Mouse (Mus musculus): Measurements from ENCODE around the gene Psph. TPM values are rescaled to one million over a fixed set of nuclear protein-coding genes. Genes with fewer than 3 reads are reported as not detected.

Gene Psph
- polyA plus RNA-seq, 1 experiment from 2014 or later, result 34.0 TPM

- Histone ChIP-seq H3K36me3 (ENCODE audit: control insufficient read depth, insufficient read depth, low read length) (no peaks in the 10 kb centered on the region), H3K27me3 (ENCODE audit: control insufficient read depth, insufficient read depth, low read length) (no peaks in the 10 kb centered on the region), H3K9me3 (ENCODE audit: control insufficient read depth, low read length) (no peaks in the 10 kb centered on the region), H3K4me1 (ENCODE audit: control insufficient read depth, insufficient read depth, low read length) (peaks cover 9% of the 10 kb centered on the region; the same call in 1 of the 2 replicates), H3K4me3 (replicated peaks; ENCODE audit: low read depth, low read length) (peak within 1 kb of the TSS; percentile 82), H3K4me2 (ENCODE audit: low read length) (peak within 1 kb of the TSS; percentile 61), H3K9ac (replicated peaks; ENCODE audit: low read length) (peak within 1 kb of the TSS; percentile 91), H3K27ac (replicated peaks; ENCODE audit: low read depth, low read length) (peak within 1 kb of the TSS; percentile 92)
- 1% methylated on average over 78 of the region's 93 CpGs for WGBS
- peak; percentile 93 for DNase-seq
- peak; percentile 95 for ATAC-seq (ENCODE audit: low FRiP score, low TSS enrichment)
These were observed 62.1 kb downstream of the Psph start, which contains the start of gene Nipsnap2 for GRCm38 (mm10) chr5:129724834-129725773. Gene Nipsnap2 (plus strand): TSS chr5:129725063.

GRCm38 (mm10) chr5:129724268-129724667 lies 63.0 kb downstream of the Psph start:
- H3K36me3 ChIP-seq (ENCODE audit: control insufficient read depth, insufficient read depth, low read length), result peaks cover 4% of the 10 kb centered on the region
- H3K27ac ChIP-seq (replicated peaks; ENCODE audit: low read depth, low read length), result no peak overlapping the region
- H3K4me2 ChIP-seq (ENCODE audit: low read length), result peak overlapping the region; percentile 61
- ATAC-seq (ENCODE audit: low FRiP score, low TSS enrichment) (no peak), DNase-seq (no peak)
- H3K9ac ChIP-seq (replicated peaks; ENCODE audit: low read length), result no peak overlapping the region; the same call in 1 of the 2 replicates
- peak overlapping the region; percentile 82 for H3K4me3 ChIP-seq (replicated peaks; ENCODE audit: low read depth, low read length)
- no peaks in the 10 kb centered on the region for H3K9me3 ChIP-seq (ENCODE audit: control insufficient read depth, low read length)
- no peaks in the 10 kb centered on the region for H3K27me3 ChIP-seq (ENCODE audit: control insufficient read depth, insufficient read depth, low read length)
- peaks cover 9% of the 10 kb centered on the region; the same call in 1 of the 2 replicates for H3K4me1 ChIP-seq (ENCODE audit: control insufficient read depth, insufficient read depth, low read length)
- WGBS, result 60% methylated on average over 4 of the region's 4 CpGs

- Histone ChIP-seq H3K9ac (replicated peaks; ENCODE audit: low read length) (no peak overlapping the region), H3K9me3 (ENCODE audit: control insufficient read depth, low read length) (no peaks in the 10 kb centered on the region), H3K27ac (replicated peaks; ENCODE audit: low read depth, low read length) (no peak overlapping the region), H3K36me3 (ENCODE audit: control insufficient read depth, insufficient read depth, low read length) (peaks cover 24% of the 10 kb centered on the region), H3K4me3 (replicated peaks; ENCODE audit: low read depth, low read length) (no peak overlapping the region), H3K27me3 (ENCODE audit: control insufficient read depth, insufficient read depth, low read length) (no peaks in the 10 kb centered on the region), H3K4me2 (ENCODE audit: low read length) (no peak overlapping the region), H3K4me1 (ENCODE audit: control insufficient read depth, insufficient read depth, low read length) (peaks cover 4% of the 10 kb centered on the region)
- DNase-seq (no peak), ATAC-seq (ENCODE audit: low FRiP score, low TSS enrichment) (no peak)
- WGBS, result 83% methylated on average over 3 of the region's 3 CpGs
These were observed 67.1 kb downstream of the Psph start for GRCm38 (mm10) chr5:129720176-129720575.

GRCm38 (mm10) chr5:129717016-129717415 lies 70.2 kb downstream of the Psph start:
- Histone ChIP-seq H3K36me3 (ENCODE audit: control insufficient read depth, insufficient read depth, low read length) (peaks cover 24% of the 10 kb centered on the region), H3K9ac (replicated peaks; ENCODE audit: low read length) (no peak overlapping the region), H3K4me2 (ENCODE audit: low read length) (no peak overlapping the region), H3K9me3 (ENCODE audit: control insufficient read depth, low read length) (no peaks in the 10 kb centered on the region), H3K4me1 (ENCODE audit: control insufficient read depth, insufficient read depth, low read length) (peaks cover 4% of the 10 kb centered on the region), H3K4me3 (replicated peaks; ENCODE audit: low read depth, low read length) (no peak overlapping the region), H3K27me3 (ENCODE audit: control insufficient read depth, insufficient read depth, low read length) (no peaks in the 10 kb centered on the region), H3K27ac (replicated peaks; ENCODE audit: low read depth, low read length) (no peak overlapping the region)
- no peak for ATAC-seq (ENCODE audit: low FRiP score, low TSS enrichment)
- 91% methylated on average over 9 of the region's 9 CpGs for WGBS
- DNase-seq, result no peak

Other genes starting within 250 kb of the Psph start
- gene Mmp17, start 203.3 kb downstream of the Psph start, polyA plus RNA-seq (2014; fragmentation: Nextera tagmentation; extraction: Ambion mirVana), result 7.3 and 8.3 TPM in 2 replicates
- 8.4 and 10.3 TPM in 2 replicates for gene Zfp11, start 117.3 kb downstream of the Psph start, polyA plus RNA-seq (2014; fragmentation: Nextera tagmentation; extraction: Ambion mirVana)
- gene Sept14, start 78.9 kb downstream of the Psph start, polyA plus RNA-seq (2014; fragmentation: Nextera tagmentation; extraction: Ambion mirVana), result not detected in 2 replicates
- 182 and 200 TPM in 2 replicates for gene Mrps17, start 72.0 kb downstream of the Psph start, polyA plus RNA-seq (2014; fragmentation: Nextera tagmentation; extraction: Ambion mirVana)
- 80.4 and 88.3 TPM in 2 replicates for gene Nipsnap2, start 62.4 kb downstream of the Psph start, polyA plus RNA-seq (2014; fragmentation: Nextera tagmentation; extraction: Ambion mirVana)
- gene Sumf2, start 59.5 kb upstream of the Psph start, polyA plus RNA-seq (2014; fragmentation: Nextera tagmentation; extraction: Ambion mirVana), result 21.7 and 30.6 TPM in 2 replicates
- 748 and 816 TPM in 2 replicates for gene Chchd2, start 100.0 kb upstream of the Psph start, polyA plus RNA-seq (2014; fragmentation: Nextera tagmentation; extraction: Ambion mirVana)
- gene Zbed5, start 108.3 kb upstream of the Psph start, polyA plus RNA-seq (2014; fragmentation: Nextera tagmentation; extraction: Ambion mirVana), result 20.0 and 20.1 TPM in 2 replicates
- gene Phkg1, start 111.1 kb upstream of the Psph start, polyA plus RNA-seq (2014; fragmentation: Nextera tagmentation; extraction: Ambion mirVana), result 0.22 and 0.94 TPM in 2 replicates
- gene Nupr1l, start 121.1 kb upstream of the Psph start, polyA plus RNA-seq (2014; fragmentation: Nextera tagmentation; extraction: Ambion mirVana), result 5.4 and 6.0 TPM in 2 replicates
- 26.5 and 31.3 TPM in 2 replicates for gene Vkorc1l1, start 154.5 kb upstream of the Psph start, polyA plus RNA-seq (2014; fragmentation: Nextera tagmentation; extraction: Ambion mirVana)
- 23.3 and 25.8 TPM in 2 replicates for gene Gusb, start 215.6 kb upstream of the Psph start, polyA plus RNA-seq (2014; fragmentation: Nextera tagmentation; extraction: Ambion mirVana)
- gene Asl, start 241.8 kb upstream of the Psph start, polyA plus RNA-seq (2014; fragmentation: Nextera tagmentation; extraction: Ambion mirVana), result 32.6 and 50.3 TPM in 2 replicates
- 54.8 and 72.9 TPM in 2 replicates for gene Crcp, start 241.8 kb upstream of the Psph start, polyA plus RNA-seq (2014; fragmentation: Nextera tagmentation; extraction: Ambion mirVana)

Measured in midbrain, embryonic 14.5 days (tissue).